Mouse (Mus musculus) limb, embryonic 14.5 days (tissue): ENCODE measurements around the gene Zswim3. TPM values are rescaled to one million over a fixed set of nuclear protein-coding genes. Genes with fewer than 3 reads are reported as not detected.
A peak's percentile ranks its signal among the peaks of the same experiment; 100 is the strongest.

Source experiments
- ATAC-seq: fragments of 200-750 bp; cut with Nextera tagmentation; 2 replicates; pipeline ENCODE4 v1.8.0; 2017; ENCODE audit warnings: low read depth, moderate number of reproducible peaks, moderate TSS enrichment; ENCODE audit not compliant: low FRiP score
- DNase-seq: peaks from one replicate; pipeline ENCODE4 v3.0.0-alpha.2; 2015; ENCODE audit warnings: low spot score
- H3K27ac ChIP-seq: fragments of 300-500 bp; sonication (generic); replicated peaks from 2 replicates; pipeline ENCODE4 v1.5.1; 2014; ENCODE audit warnings: low read depth, mild to moderate bottlenecking, low read length, moderate library complexity, mixed read lengths
- H3K27me3 ChIP-seq: fragments of 300-500 bp; sonication (generic); 2 replicates; pipeline ENCODE4 v1.6.1; 2014; ENCODE audit warnings: low read length, mixed read lengths; ENCODE audit not compliant: control insufficient read depth, insufficient read depth
- H3K36me3 ChIP-seq: fragments of 300-500 bp; sonication (generic); 2 replicates; pipeline ENCODE4 v1.6.1; 2014; ENCODE audit warnings: mild to moderate bottlenecking, low read length, moderate library complexity, mixed read lengths; ENCODE audit not compliant: control insufficient read depth, insufficient read depth
- H3K4me1 ChIP-seq: fragments of 300-500 bp; sonication (generic); 2 replicates; pipeline ENCODE4 v1.6.1; 2014; ENCODE audit warnings: antibody characterized with exemption, low read length, mixed read lengths; ENCODE audit not compliant: control insufficient read depth, insufficient read depth
- H3K4me2 ChIP-seq: fragments of 300-500 bp; sonication (generic); replicated peaks from 2 replicates; pipeline ENCODE4 v1.6.1; 2014; ENCODE audit warnings: low read depth, mild to moderate bottlenecking, low read length, moderate library complexity; ENCODE audit not compliant: severe bottlenecking
- H3K4me3 ChIP-seq: fragments of 300-500 bp; sonication (generic); replicated peaks from 2 replicates; pipeline ENCODE4 v1.5.1; 2014; ENCODE audit warnings: low read length
- H3K9ac ChIP-seq: fragments of 300-500 bp; sonication (generic); 2 replicates; pipeline ENCODE4 v1.6.1; 2014; ENCODE audit warnings: mild to moderate bottlenecking, low read depth, low read length, moderate library complexity; ENCODE audit not compliant: severe bottlenecking
- H3K9me3 ChIP-seq: fragments of 300-500 bp; sonication (generic); 2 replicates; pipeline ENCODE4 v1.6.1; 2016; ENCODE audit warnings: low read length; ENCODE audit not compliant: control insufficient read depth
- POLR2A ChIP-seq: fragments of 200-500 bp; IDR thresholded peaks from 2 replicates; pipeline ENCODE4 v1.8.0; 2012; ENCODE audit warnings: inconsistent platforms, mild to moderate bottlenecking, moderate library complexity, borderline replicate concordance; ENCODE audit not compliant: insufficient read depth, insufficient read length; ENCODE audit errors: extremely low read depth
- WGBS: fragments of 180-500 bp; shearing (Covaris S2); extraction: QIAGEN DNeasy Blood & Tissue Kit; methylation state at CpG from one replicate; pipeline ENCODE4 v1.1.7; 2014; 5-methylcytosine and 5-hydroxymethylcytosine counted together
- polyA plus RNA-seq, 2 experiments: library from polyadenylated mRNA; depleted of rRNA in 1 of 2; stranded (reverse) in 1 of 2; unstranded in 1 of 2; fragments of >200 nt; fragmentation: Nextera tagmentation in 1 of 2; extraction: Ambion mirVana in 1 of 2; gene quantifications; 2 replicates each; pipeline versions ENCODE4 v1.2.1 to v1.2.3; 2012 to 2014

Gene Zswim3
- polyA plus RNA-seq, 2 experiments, result 4.9 to 6.9 TPM

DNA sequence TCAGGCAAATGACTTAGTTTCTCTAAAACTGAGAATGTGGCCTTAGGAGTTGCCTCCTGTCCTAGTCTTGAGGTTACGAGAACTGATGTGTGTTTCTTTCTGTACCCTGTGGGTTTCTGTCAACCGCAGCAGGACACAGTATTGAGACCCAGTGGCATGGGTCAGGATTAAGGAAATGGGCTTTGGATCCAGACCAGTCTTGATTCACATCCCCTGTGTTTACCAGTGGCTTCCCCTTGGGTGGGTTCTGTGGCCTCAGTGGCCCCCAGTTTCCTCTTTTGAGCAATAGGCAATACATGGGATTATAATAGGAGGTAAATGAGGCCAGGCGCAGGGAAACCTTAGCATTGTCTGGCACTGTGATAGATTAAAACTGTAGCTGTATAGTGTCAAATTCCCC is 17.9 kb upstream of the Zswim3 start:
- H3K27me3 ChIP-seq, result no peaks in the 10 kb centered on the region
- peak overlapping the region; percentile 91 for H3K4me2 ChIP-seq
- no peaks in the 10 kb centered on the region for H3K9me3 ChIP-seq
- TF ChIP-seq POLR2A, result no peak
- H3K4me3 ChIP-seq, result peak overlapping the region; percentile 78
- 84% methylated on average over 3 of the region's 3 CpGs for WGBS
- ATAC-seq (no peak), DNase-seq (no peak)
- peaks cover 27% of the 10 kb centered on the region for H3K36me3 ChIP-seq
- peaks cover 14% of the 10 kb centered on the region; the same call in 1 of the 2 replicates for H3K4me1 ChIP-seq
- H3K27ac ChIP-seq, result 0 out of 2 replicates have a peak overlapping the region, but pooled peaks have one; percentile 1
- peak overlapping the region; percentile 77; the same call in 1 of the 2 replicates for H3K9ac ChIP-seq

DNA sequence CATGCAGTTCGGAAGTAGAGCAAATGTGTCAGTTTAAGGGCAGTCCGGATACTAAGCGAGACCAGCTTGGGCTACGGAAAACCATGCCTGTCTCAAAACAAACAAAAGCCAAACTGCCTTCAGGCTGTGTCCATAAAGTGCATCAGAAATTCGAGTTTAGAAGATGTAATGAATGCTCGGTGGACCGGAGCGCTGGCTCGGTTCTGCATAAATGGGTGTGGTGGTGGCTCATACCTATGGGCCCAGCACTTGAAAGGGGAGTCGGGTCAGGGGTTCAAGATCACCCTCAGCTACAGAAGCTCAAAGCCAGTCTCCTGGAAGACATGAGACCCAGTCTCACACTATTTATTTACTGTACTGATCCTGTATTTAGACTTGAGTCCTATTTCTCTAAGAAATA is 17.1 kb upstream of the Zswim3 start:
- H3K27ac ChIP-seq, result no peak overlapping the region
- H3K9ac ChIP-seq, result no peak overlapping the region
- peaks cover 35% of the 10 kb centered on the region for H3K36me3 ChIP-seq
- ATAC-seq (no peak), DNase-seq (no peak)
- peaks cover 14% of the 10 kb centered on the region; the same call in 1 of the 2 replicates for H3K4me1 ChIP-seq
- no peak overlapping the region for H3K4me3 ChIP-seq
- H3K4me2 ChIP-seq, result no peak overlapping the region
- no peaks in the 10 kb centered on the region for H3K9me3 ChIP-seq
- H3K27me3 ChIP-seq, result no peaks in the 10 kb centered on the region
- WGBS, result 84% methylated on average over 10 of the region's 10 CpGs
- no peak for TF ChIP-seq POLR2A

DNA sequence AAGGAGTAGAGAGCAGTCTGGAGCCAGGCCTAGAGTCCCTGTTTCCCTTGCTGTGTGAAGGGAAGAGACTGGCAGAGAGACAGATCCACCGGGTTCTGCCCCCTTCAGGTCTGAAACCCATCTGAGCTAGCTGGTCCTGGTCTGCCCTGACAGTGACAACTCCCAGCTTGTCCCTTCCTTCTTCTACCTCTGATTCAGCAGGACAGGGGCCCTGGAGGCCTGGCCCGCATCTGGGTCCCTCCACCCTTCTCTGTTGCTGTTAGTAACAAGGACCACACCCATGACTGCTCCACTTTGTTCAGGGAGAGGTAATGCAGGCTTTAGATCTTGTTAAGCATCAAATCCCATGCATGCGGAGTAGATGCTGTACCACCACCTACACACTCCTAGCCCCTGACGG is 16.5 kb upstream of the Zswim3 start:
- Histone ChIP-seq H3K4me2 (no peak overlapping the region), H3K27me3 (no peaks in the 10 kb centered on the region), H3K27ac (no peak overlapping the region), H3K9ac (no peak overlapping the region), H3K4me3 (no peak overlapping the region), H3K36me3 (peaks cover 41% of the 10 kb centered on the region), H3K9me3 (no peaks in the 10 kb centered on the region), H3K4me1 (peaks cover 14% of the 10 kb centered on the region; the same call in 1 of the 2 replicates)
- ATAC-seq (no peak), DNase-seq (no peak)
- WGBS, result 72% methylated on average over 4 of the region's 4 CpGs
- TF ChIP-seq POLR2A, result no peak

DNA sequence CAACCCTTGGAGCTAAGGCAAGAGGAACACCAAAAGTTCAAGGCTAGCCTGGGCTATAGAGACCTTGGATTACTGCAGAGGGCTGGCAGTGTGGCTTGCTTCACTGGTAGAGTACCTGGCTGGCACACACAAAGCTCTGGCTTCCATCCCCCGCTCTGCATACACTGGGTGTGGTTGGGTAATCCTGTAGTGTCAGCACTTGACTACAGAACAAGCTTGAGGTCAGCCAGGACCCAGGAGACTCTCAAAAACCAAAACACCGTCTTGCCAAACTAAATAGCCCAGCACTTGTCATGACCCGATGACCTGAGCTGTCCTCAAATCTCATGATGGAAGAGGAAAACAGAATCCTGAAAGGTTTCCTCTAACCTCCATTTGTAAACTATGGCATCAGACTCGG is 14.4 kb upstream of the Zswim3 start:
- H3K4me3 ChIP-seq, result no peak overlapping the region
- no peak for TF ChIP-seq POLR2A
- no peak for DNase-seq
- no peak for ATAC-seq
- WGBS, result 77% methylated on average over 4 of the region's 4 CpGs
- no peak overlapping the region for H3K9ac ChIP-seq
- peaks cover 7% of the 10 kb centered on the region; the same call in 1 of the 2 replicates for H3K4me1 ChIP-seq
- no peak overlapping the region for H3K27ac ChIP-seq
- peaks cover 60% of the 10 kb centered on the region for H3K36me3 ChIP-seq
- H3K27me3 ChIP-seq, result no peaks in the 10 kb centered on the region
- no peak overlapping the region for H3K4me2 ChIP-seq
- H3K9me3 ChIP-seq, result no peaks in the 10 kb centered on the region

DNA sequence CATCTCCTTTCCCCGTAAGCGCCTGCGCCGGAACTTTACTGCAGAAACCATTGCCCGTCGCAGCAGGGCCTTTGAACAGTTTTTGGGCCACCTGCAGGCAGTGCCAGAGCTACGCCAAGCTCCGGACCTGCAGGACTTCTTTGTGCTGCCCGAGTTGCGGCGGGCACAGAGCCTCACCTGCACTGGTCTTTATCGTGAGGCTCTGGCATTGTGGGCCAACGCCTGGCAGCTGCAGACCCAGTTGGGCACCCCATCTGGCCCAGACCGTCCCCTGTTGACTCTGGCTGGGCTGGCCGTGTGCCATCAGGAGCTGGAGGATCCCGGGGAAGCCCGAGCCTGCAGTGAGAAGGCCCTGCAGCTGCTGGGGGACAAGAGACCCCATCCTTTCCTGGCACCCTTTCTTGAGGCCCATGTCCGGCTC is 13.0 kb upstream of the Zswim3 start:
- WGBS, result 97% methylated on average over 18 of the region's 18 CpGs
- H3K36me3 ChIP-seq, result peaks cover 74% of the 10 kb centered on the region
- no peak for ATAC-seq

More for the DNA sequence above, 13.0 kb upstream of the Zswim3 start:
- Histone ChIP-seq H3K27me3 (no peaks in the 10 kb centered on the region), H3K4me2 (no peak overlapping the region), H3K4me3 (no peak overlapping the region), H3K4me1 (peaks cover 5% of the 10 kb centered on the region; the same call in 1 of the 2 replicates), H3K9me3 (no peaks in the 10 kb centered on the region), H3K9ac (no peak overlapping the region), H3K27ac (no peak overlapping the region)
- no peak for TF ChIP-seq POLR2A
- DNase-seq, result no peak
